Mouse (Mus musculus): ENCODE data around the gene Rab11b.

DNA sequence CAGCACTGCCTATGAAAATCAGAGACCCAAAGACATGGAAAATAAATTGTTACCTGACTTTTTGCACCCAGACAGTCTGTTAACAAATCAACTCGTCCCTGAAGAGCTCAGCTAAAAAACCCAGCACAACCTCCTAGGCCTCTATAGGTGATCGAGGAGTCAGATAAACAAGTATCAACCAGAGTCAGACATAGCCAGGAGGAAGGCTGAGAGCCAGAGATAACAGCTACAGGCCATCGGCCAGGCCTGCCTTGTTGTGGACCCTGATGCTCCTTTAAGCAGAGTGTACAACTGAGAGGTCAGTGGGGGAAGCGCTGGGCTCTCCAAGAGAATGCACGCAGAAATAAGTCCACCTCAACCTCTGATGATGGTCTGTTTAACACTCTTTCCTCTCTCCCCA lies 47.1 kb downstream of the Rab11b start:
- no peak for TF ChIP-seq GATA1 (IDR thresholded peaks at IDR 0.05; ENCODE audit: borderline replicate concordance, low read length)
- TF ChIP-seq CTCF (IDR thresholded peaks at IDR 0.05; ENCODE audit: low read depth, low read length), result no peak
- no peak for TF ChIP-seq GATA2 (IDR thresholded peaks at IDR 0.05; ENCODE audit: borderline replicate concordance, low read depth, low read length)
- TF ChIP-seq TAL1 (conservative IDR thresholded peaks at IDR 0.05; ENCODE audit: low read depth, low read length), result peak; percentile 99
- TF ChIP-seq POLR2AphosphoS5 (IDR thresholded peaks at IDR 0.05; ENCODE audit: insufficient replicate concordance, low read depth, low read length), result no peak
